Mouse (Mus musculus): Measurements from ENCODE around the gene Gal.

The Gal gene

DNA sequence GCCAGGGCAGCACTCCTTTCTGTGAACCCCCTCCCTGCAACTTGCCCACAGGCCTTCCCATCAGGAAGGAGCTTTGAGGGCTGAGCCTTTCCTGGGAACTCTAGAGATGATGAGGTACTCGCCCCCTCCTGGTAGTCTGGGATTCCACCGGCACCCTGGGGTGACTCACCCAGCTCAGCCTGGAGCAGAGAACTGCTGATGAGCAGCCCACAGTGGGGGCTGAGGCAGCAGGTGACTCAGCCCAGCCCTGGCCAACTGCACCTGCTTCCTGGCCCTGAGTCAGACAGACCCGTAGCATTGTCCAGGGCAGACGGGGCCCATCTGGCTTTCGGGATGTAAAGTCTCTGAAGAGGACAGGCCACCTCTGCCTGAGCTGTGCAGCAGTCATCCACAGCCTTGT is 4.9 kb upstream of the Gal start:
- peak in 1 of 2 experiments; percentile 21 for DNase-seq (ENCODE audit: low spot score in 2 of 2)

DNA sequence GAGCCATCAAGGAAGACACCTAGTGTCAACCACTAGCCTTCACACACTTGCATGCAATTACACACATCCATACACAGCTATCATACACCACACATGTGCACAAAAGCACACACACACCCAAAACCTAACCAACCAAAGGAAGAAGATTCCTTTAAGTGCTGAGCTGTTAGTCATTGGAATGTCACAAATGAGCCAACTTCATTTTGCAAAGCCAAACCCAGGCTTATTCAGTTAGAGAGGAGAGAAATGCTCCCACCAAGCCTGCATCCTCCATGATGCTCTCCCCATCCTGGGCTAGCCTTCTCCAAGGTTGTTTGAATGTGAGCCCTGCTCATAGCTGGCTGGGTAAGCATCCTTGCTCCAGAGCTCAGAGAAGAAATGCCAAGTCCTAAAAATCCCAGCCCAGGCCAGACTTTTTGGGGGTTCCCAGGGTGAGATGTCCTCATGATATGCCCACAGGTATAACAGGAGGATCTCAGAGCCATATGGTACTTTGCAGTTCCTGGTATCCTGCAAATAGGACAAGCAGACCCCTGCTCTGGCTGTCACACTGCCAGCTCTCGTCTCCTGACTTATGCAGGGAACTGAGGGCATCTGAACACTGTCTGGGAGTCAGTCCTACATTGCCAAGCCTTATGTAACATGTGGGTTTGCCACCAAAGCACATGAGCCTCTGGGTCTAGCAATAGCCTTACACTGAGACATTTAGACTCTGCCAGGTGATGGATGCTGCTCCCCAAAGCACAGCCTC is 8.6 kb downstream of the Gal start:
- no peak for DNase-seq (ENCODE audit: low spot score in 2 of 2)

DNA sequence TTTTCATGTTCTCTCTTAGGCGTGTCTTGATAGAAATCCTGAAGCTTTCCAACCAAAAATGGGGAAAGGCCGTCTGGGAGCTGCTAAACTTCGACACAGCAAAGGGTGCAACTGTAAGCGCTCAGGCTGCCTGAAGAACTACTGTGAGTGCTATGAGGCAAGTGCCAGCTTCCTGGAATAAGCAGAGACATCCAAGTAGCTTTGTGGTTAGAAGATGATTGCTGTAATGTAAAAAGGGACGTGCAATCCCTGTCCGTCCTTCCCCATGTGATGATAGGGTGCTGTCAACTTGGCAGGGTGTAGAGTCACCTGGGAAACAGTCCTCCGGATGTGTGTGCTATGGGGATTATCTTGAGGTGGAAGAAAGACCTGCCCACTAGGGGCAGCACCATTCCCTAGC is 10.3 kb downstream of the Gal start:
- no peak for DNase-seq (ENCODE audit: low spot score in 2 of 2)

DNA sequence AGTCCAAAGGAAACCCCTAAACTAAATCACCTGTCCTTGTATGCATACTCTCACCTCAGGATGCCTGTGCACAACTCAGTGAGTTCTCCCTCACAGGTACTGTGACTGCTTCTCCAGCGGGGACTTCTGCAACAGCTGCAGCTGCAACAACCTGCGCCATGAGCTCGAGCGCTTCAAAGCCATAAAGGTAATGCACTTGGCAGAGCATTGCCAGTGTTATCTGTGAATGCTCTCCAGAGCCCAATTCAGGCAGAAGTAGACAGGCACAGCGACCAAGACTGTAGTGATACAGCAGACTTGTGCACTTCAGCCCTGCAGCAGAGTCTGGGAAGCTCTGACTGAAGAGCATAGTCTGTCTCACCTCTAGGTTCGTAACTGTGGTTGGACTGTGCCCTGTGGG is 12.0 kb downstream of the Gal start:
- no peak for DNase-seq (ENCODE audit: low spot score in 2 of 2)

DNA sequence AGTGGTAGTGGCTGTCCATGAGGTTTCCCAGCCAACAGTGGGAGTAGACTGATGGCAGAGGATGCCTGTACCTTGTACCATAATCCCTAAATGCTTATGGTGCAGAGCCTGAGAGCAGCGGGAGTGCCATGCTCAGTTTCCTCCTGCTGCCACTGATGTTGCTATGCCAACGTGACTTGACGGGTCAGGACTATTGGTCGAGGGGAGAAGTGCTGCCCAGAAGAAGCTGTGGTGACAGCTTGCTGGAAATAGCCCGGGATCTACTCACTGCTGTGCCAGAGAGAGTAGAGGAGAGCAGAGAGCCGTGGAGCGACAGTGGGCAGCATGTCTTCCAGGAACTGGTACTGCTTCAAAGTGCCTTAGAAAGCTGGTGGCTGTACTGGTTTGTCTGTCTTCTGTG is 12.4 kb downstream of the Gal start:
- DNase-seq (ENCODE audit: low spot score in 2 of 2) = no peak

DNA sequence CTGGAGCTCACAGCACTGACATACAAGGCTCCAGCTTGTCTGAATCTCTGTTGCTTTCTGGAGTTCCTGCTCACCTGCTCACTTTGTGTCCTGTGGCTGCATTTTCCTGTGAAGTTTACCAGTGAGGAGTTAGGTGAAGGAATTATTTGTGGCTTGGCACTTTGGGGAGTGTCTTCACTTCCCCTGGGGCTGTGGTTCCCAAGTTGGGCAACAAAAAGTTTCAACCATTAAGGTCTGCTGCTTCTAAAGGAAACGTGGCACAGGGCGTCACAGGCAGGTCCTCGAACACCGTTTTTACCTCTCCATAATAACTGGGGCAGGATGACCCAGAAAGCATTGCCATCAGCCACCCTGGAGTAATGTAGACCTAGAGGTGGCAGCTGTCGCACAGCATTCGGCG is 12.8 kb downstream of the Gal start:
- DNase-seq (ENCODE audit: low spot score in 2 of 2) = no peak

DNA sequence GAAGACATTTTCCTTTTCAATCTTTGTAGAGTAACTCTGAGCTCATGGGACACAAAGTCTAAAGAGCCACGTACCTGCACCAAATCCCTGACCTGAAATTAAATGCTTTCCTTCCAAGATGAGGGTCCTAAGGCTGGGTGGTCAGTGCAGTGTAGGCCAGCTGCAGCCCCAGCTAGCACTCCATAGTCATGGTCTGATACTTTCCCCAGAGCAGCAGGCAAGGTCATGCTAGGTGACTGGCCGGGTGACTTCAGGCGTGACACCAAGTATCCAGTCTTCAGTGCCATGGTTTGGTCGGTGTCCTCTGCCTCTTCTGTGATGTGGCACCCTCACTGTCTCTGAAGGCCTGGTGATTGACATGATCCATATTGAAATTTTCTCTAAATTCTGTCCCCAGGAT is 14.3 kb downstream of the Gal start:
- DNase-seq (ENCODE audit: low spot score in 2 of 2) = no peak

DNA sequence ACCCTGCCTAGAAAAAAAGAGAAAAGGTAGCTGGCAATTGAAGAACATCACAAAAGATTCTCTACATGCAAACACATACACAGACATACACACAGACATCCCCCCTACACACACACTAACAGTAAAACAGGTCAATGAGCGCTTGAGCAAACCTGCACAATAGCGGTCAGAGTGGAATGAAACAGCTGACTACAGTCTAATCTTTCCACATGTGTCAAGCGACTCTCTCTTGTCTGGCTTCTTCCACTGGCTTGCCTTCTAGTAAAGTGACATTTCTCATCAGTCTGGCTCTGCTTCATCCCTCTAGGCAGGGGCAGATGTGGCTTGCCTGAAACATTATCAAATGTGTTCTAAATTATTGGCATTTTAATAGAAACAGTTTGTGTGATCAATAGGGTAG is 20.1 kb downstream of the Gal start:
- DNase-seq (ENCODE audit: low spot score in 2 of 2) = no peak

DNA sequence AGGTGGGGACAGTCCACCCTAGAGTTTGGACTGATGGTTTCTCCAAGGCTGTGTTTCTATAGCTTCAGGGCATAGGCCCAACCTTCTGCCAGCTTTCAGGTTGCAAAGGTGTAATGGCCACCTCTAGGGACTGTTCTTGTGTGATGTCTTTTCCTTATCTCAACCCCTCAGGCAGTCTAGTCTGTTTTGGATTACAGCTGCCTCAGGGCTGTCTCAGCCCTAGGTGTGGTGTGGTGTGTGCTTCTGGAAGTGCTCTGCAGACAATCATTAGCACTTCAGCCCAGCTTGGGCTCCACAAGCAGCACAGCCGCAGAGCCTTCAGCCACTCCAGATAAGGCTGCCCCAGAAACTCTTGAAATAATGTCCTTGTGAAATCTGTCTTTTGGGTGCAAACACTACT is 22.0 kb downstream of the Gal start:
- no peak for DNase-seq (ENCODE audit: low spot score in 2 of 2)

DNA sequence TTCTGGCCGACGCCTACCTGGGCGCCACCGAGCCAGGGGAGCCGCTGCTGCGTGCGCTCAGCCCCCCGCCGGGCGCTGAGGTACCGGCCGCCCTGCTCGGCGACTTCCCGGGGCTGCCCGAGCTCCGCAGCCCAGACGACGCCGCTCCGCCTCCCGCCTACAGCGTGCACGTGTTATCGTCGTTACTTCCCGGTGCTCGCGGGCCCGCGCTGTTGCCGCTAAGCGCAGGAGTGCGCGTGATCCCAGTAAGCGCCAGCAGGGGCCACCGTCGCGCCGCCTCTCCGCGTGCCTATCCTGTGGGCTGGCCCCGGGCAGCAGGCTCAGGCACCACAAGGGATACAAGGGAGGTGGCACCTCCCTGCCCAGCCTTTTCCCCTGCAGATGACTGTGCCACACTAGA is 25.3 kb downstream of the Gal start:
- peak; percentile 72 to 85 for DNase-seq (ENCODE audit: low spot score in 2 of 2)

DNA sequence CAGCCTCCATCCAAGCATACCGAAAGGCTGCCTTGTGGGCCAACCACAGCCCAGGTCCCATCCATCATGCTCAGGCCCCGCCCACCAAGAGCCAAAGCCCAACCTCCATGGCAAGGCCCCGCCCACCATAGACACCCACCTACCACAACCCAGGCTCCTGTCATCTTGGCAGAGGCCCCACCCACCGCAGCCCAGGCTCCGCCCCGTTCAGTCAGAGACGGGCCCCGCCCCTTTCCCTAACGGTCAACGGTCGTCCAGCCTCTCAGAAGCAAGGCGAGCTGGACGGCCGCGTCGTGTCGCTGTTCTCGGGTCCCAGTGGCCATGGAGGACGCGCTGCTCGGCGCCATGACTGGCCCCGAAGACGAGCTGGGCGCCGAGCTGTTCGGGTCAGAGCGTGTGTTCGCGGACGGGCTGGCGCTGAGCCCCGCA is 25.7 kb downstream of the Gal start, which contains the start of gene Tesmin:
TSS of gene Tesmin (plus strand) at position 229 of the 429 bp plus-strand sequence.
- peak; percentile 77 to 88 for DNase-seq (ENCODE audit: low spot score in 2 of 2)

DNA sequence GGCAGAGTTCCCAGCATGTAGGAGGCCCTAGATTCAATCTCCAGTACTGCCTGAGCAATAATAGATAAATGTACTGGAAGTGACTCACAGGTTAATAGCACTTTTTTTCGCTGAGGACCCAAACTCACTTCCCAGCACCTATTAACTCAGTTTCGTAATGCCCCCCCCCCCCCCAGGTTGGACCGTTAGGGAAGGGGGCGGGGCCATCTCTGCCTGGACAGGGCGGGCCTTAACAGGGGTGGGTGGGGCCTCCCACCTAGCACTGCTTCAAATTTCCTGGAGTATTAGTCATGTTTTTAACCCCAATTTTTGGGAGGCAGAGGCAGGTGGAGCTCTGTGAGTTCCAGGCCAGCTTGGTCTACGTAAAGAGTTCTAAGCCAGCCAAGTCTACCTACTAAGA is 26.3 kb downstream of the Gal start:
- no peak for DNase-seq (ENCODE audit: low spot score in 2 of 2)

DNA sequence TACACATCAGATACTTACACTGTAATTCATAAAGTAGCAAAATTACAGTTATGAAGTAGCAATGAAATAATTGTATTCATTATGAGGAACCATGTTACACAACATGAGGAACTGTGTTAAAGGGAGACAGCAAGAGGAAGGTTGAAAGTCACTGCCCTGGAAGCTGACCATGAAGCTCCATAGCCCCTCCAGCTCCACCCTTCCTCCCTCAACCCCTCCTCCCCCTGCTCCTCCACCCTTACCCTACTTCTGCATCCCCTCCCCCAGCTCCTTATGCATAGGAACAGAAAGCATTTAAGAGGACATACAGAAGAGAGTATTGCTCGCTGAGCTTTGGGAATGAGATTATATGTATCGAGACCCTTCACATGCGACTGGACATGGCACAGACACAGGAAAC is 35.7 kb downstream of the Gal start:
- no peak for DNase-seq (ENCODE audit: low spot score in 2 of 2)

DNA sequence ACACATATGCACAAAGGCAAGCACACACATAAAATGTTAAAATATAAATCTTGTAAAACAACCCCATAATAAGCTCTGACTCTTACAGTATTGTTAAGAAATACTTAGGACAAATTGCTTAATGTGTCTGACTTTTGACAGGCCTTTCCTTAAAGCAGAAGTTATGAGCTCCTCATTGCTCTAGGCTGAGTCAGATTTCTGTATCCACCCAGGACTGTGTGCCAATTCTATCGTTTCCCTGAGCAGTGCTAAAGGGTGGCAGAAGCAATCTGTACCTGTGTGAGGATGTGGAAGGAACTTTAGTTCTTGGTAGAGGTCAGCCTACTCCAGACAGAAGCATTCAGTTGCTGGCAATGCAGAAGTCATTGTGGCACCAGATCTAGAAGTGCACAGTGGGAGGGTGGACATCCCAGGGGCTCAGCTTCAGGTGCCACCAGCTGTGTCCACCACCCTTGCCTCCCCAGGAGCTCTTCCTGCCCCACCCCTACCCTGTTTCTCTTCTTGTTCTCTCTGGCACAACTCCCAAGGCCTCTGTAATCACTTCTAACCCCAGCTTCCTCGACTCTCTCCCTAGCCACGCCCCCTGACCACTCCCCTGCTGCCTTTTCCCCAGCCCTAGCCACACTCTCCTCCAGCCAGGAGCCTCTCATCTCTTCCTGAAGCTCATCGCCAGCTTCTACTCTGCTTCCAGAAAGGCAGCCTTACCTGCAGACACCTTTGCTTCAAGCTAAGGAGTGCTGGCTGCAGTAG is 37.2 kb downstream of the Gal start:
- no peak for DNase-seq (ENCODE audit: low spot score in 2 of 2)

DNA sequence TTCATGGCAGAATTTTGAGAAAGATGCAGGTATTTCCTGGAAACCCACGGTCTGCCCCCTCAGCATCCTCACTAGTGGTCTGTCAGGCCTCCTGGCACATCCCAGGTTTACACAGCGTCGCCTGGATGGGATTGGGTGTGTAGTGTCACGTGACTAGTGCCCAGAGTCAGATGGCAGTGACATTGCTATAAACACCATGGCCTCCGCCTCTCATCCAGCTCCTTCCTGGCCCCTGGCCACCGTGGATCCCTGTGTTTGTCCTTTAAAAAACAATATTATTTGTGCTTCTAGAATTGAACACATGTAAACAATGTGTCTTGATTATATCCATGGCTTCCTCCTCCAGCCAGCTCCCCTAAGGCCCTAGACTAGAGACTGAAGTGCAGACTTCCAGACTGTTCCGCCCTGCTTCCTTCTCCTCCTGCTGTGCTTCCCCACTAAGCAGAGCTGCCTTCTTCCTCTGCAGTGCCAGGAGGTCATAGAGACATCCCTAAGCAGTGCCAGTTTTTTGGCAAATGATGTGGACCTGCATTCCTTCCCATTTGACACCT is 38.3 kb downstream of the Gal start:
- DNase-seq (ENCODE audit: low spot score in 2 of 2) = no peak

DNA sequence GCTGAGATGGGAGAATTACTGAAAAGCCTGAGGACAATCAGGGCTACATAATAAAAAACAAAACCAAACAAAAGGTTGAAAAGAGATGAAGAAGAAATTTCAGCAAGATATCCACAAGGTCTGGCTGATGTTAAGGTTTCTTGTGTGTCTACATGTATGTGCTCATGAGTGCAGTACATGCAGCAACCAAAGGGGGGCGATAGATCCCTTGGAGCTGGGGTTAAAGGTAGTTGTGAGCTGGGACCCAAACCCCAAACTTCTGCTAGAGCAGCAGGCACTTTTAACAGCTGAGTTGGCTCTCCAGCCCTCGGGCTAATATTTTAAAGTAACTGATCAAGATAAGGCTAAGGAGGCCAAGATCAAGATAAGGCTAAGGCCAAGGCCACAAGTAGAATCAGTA is 40.3 kb downstream of the Gal start:
- no peak for DNase-seq (ENCODE audit: low spot score in 2 of 2)

DNA sequence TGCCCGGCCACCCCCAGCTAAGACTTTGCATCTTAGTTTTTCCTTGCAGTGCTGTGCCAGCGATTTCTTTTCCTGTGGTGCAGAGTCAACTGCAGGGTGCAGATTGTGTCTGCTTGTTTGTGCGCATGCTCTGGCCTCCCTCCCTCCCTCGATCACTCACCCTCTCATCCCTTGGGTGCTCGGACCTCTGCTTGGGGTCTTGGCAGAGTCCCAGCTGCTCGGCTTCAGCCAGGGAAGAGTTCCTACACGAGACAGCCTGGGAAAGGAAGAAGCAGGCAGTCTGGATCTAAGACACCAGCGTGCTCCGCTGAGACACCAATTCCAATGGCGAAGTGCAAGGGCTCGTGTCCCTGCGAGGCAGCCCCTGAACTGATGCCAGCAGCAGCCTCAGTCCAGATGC is 41.0 kb downstream of the Gal start:
- no peak for DNase-seq (ENCODE audit: low spot score in 2 of 2)

DNA sequence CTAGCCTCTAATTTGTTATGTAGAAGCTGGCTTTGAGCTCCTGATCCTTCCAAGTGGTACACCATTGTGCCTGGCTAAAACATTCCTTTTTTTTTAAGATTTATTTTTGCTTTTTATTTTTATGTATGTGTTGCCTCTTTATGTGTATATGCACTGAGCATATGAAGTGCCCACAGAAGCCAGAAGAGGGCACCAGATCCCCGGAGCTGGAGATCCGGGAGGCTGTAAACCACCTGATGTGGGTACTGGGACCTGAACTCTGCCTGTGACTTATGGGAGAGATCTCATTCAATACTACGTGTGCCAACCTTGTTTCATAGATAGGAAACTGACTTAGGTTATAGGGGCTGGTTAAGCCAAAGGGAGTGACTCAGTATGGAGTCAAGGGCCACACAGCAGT is 46.1 kb downstream of the Gal start:
- no peak for DNase-seq (ENCODE audit: low spot score in 2 of 2)

DNA sequence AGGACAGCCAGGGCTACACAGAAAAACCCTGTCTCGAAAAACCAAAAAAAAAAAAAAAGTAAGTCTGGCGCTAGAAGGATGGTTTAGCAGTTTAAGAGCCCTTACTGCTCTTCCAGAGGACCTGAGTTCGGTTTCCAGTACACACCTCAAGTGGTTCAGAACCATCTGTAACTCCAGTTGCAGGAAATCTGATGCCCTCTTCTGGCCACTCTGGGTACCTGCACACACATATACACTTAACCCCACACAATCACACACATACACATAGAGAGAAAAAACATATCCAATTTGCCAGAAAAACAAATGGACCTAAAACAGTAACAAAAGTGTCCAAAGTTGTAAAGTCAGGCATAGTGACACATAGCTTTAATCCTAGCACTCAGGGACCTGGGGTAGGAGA is 49.3 kb downstream of the Gal start:
- DNase-seq (ENCODE audit: low spot score in 2 of 2) = no peak

DNA sequence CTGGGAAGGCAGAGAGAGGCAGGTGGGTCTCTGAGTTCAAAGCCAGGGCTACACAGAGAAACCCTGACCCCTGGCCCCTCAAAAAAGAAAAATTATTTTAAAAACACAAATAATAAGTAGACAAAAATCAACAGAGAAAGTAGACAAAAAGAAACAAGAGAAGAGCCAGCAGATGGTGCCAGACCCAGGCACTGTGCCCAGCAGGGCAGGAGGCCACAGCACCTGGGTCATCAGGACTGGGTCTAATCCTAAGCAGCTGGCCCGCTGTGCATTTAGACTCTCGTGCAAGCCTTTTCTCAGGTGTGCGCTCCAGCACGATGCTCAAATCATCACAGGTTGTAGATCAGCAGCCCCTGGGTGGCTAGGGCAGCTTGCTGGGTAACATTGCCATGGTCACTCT is 50.8 kb downstream of the Gal start:
- DNase-seq (ENCODE audit: low spot score in 2 of 2) = no peak
